Mouse (Mus musculus) spleen, adult 10 weeks (tissue): ENCODE measurements around the gene Abhd12. TPM values are rescaled to one million over a fixed set of nuclear protein-coding genes. Genes with fewer than 3 reads are reported as not detected.

Source experiments
- polyA plus RNA-seq: library from polyadenylated mRNA; stranded (reverse); fragments of 350-450 nt; fragmentation: Illumina TruSeq; extraction: RNeasy Lipid Tissue Mini Kit (QIAGEN cat#74804); gene quantifications from one replicate; pipeline ENCODE4 v1.2.3, GENCODE M21; 2015; ENCODE audit warnings: low replicate concordance; ENCODE audit not compliant: insufficient read depth

The Abhd12 gene
- 76.1 TPM for polyA plus RNA-seq

GRCm38 (mm10) chr2:150904272-150904935 is at the start of gene Abhd12:
TSS of gene Abhd12 (minus strand) at chr2:150904741.

GRCm38 (mm10) chr2:150904936-150905450 is 452 bp upstream of the Abhd12 start, which contains the start of gene Gins1:
TSS of gene Gins1 (plus strand) at chr2:150905400.

GRCm38 (mm10) chr2:150786251-150787180 is 118.0 kb downstream of the Abhd12 start, which contains the start of gene Pygb:
TSS of gene Pygb (plus strand) at chr2:150786735.

Other genes with a start within 250 kb of the Abhd12 start
- 32.1 TPM for gene Acss1, start 236.2 kb downstream of the Abhd12 start, polyA plus RNA-seq
- not detected for gene Vsx1, start 215.4 kb downstream of the Abhd12 start, polyA plus RNA-seq
- 17.7 TPM for gene Entpd6, start 155.7 kb downstream of the Abhd12 start, polyA plus RNA-seq
- gene Pygb, start 118.0 kb downstream of the Abhd12 start, polyA plus RNA-seq, result 43.9 TPM
- 11.7 TPM for gene Gins1, start 659 bp upstream of the Abhd12 start, polyA plus RNA-seq
- gene Ninl, start 134.6 kb upstream of the Abhd12 start, polyA plus RNA-seq, result 1.9 TPM
- 21.0 TPM for gene Nanp, start 134.7 kb upstream of the Abhd12 start, polyA plus RNA-seq
- gene Gm14151, start 187.6 kb upstream of the Abhd12 start, polyA plus RNA-seq, result not detected
- gene Gm14147, start 193.5 kb upstream of the Abhd12 start, polyA plus RNA-seq, result not detected